ENCODE assay signal across 8 mouse cellular contexts in the genomic region with DNA sequence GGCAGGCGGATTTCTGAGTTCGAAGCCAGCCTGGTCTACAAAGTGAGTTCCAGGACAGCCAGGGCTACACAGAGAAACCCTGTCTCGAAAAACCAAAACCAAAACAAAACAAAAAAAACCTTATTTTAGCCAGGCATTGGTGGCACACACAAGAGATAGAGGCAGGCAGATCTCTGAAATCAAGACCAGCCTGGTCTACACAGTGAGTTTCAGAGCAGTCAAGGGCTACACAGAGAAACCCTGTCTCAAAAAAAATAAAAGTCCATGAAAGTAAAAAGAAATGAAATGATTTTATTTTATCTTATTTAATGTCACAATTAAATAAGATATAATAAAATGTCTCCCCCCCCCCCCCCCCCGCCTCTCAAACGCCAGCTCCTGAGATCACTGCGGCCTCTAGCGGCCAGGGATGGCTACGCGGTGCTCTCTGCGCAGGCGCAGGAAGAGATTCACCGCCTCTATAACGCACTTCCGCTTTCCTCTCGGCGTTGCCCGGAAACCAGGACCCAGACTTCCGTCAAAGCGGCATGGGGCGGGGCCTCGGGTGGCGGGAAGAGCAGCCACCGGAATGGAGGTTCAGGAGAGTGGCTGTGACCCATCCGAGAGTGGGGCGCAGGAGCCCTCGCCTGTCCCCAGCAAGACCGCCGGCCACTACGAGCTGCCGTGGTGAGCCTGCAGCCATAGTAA. TPM values are rescaled to one million over a fixed set of nuclear protein-coding genes. Genes with fewer than 3 reads are reported as not detected.
DNase-seq lines count a peak whose midpoint lies in the region; ATAC-seq lines count a peak whose summit lies in the region.

No protein-coding gene starts in this region.

- peak overlapping the region; percentile 67 for H3K9ac ChIP-seq in hindbrain, embryonic 14.5 days

- peak overlapping the region; percentile 76 for H3K4me2 ChIP-seq in hindbrain, embryonic 14.5 days (replicated peaks)

- peak; percentile 96 for ATAC-seq in hindbrain, embryonic 14.5 days (ENCODE audit: low FRiP score)

- 7% methylated on average over 29 of the region's 30 CpGs for WGBS in hindbrain, embryonic 14.5 days

- peak; percentile 99 for DNase-seq in NIH3T3 (ENCODE audit: low read depth)
- peak; percentile 98 for DNase-seq in cerebellum, postnatal 10 days
- peak; percentile 92 to 93 for DNase-seq in frontal cortex, postnatal 14 days (ENCODE audit: low spot score in 2 of 2)
- peak; percentile 98 for DNase-seq in hindbrain, embryonic 14.5 days (ENCODE audit: low spot score)
- DNase-seq in layer of hippocampus, postnatal 36 days: peak; percentile 93 to 95
- peak; percentile 99 for DNase-seq in lung, postnatal 36 days
- peak; percentile 98 for DNase-seq in retina, postnatal 1 day
- peak; percentile 92 to 94 for DNase-seq in urinary bladder, adult 18-20 months (ENCODE audit: low spot score in 2 of 2)

- no peak overlapping the region for H3K27ac ChIP-seq in hindbrain, embryonic 14.5 days

- no peaks in the 10 kb centered on the region for H3K9me3 ChIP-seq in hindbrain, embryonic 14.5 days (ENCODE audit: control insufficient read depth, low read length)

- H3K4me1 ChIP-seq in hindbrain, embryonic 14.5 days (replicated peaks; ENCODE audit: control insufficient read depth, insufficient read depth, low read length): peaks cover 9% of the 10 kb centered on the region; the same call in 1 of the 2 replicates

- H3K4me3 ChIP-seq in hindbrain, embryonic 14.5 days (replicated peaks; ENCODE audit: low read length): peak overlapping the region; percentile 65

- H3K36me3 ChIP-seq in hindbrain, embryonic 14.5 days (replicated peaks; ENCODE audit: control insufficient read depth, insufficient read depth): peaks cover 2% of the 10 kb centered on the region; the same call in 1 of the 2 replicates

- H3K27me3 ChIP-seq in hindbrain, embryonic 14.5 days (ENCODE audit: control insufficient read depth, insufficient read depth, low read length): no peaks in the 10 kb centered on the region

RNA-seq across cellular contexts. Expression of gene Rfc2, which starts 1.2 kb away (rescaled TPM):
- 174 and 178 TPM in 2 replicates for polyA plus RNA-seq in hindbrain, embryonic 14.5 days (2014; fragmentation: Nextera tagmentation; extraction: Ambion mirVana)
- 10 to 100 TPM; 50.0 to 50.5 TPM for total RNA-seq in layer of hippocampus, postnatal 36 days (2021)

RNA-seq across cellular contexts. Expression of gene Syna, which starts 22.4 kb away (rescaled TPM):
- polyA plus RNA-seq in hindbrain, embryonic 14.5 days (2014; fragmentation: Nextera tagmentation; extraction: Ambion mirVana): 0.25 and 0.39 TPM in 2 replicates
- 1 to 10 TPM; 5.1 to 5.2 TPM for total RNA-seq in layer of hippocampus, postnatal 36 days (2021)

RNA-seq across cellular contexts. Expression of gene Clip2, which starts 30.1 kb away (rescaled TPM):
- 16.3 and 16.8 TPM in 2 replicates for polyA plus RNA-seq in hindbrain, embryonic 14.5 days (2014; fragmentation: Nextera tagmentation; extraction: Ambion mirVana)
- 100 to 1,000 TPM in 1 of 2 experiments, 10 to 100 TPM in 1; 96.7 to 105 TPM for total RNA-seq in layer of hippocampus, postnatal 36 days (2021)

RNA-seq across cellular contexts. Expression of gene Lat2, which starts 32.5 kb away (rescaled TPM):
- 1.1 and 1.5 TPM in 2 replicates for polyA plus RNA-seq in hindbrain, embryonic 14.5 days (2014; fragmentation: Nextera tagmentation; extraction: Ambion mirVana)
- 1 to 10 TPM; 3.4 to 3.7 TPM for total RNA-seq in layer of hippocampus, postnatal 36 days (2021)

RNA-seq across cellular contexts. Expression of gene Eif4h, which starts 56.9 kb away (rescaled TPM):
- 329 and 343 TPM in 2 replicates for polyA plus RNA-seq in hindbrain, embryonic 14.5 days (2014; fragmentation: Nextera tagmentation; extraction: Ambion mirVana)
- 100 to 1,000 TPM; 304 to 317 TPM for total RNA-seq in layer of hippocampus, postnatal 36 days (2021)
